Mouse (Mus musculus) spleen, adult 2 months (tissue): ENCODE data around the gene Zbtb39.
A peak's percentile ranks its signal among the peaks of the same experiment; 100 is the strongest.

ENCODE experiments used
- CTCF ChIP-seq: fragments of 200-500 bp; IDR thresholded peaks from 2 replicates; pipeline ENCODE4 v1.5.1; 2011; ENCODE audit warnings: mild to moderate bottlenecking, inconsistent platforms; ENCODE audit not compliant: insufficient read depth, insufficient read length, insufficient replicate concordance; ENCODE audit errors: extremely low read depth
- POLR2A ChIP-seq: fragments of 200-500 bp; IDR thresholded peaks from 2 replicates; pipeline ENCODE4 v1.6.1; 2011; ENCODE audit warnings: low read depth, low read length, inconsistent platforms

DNA sequence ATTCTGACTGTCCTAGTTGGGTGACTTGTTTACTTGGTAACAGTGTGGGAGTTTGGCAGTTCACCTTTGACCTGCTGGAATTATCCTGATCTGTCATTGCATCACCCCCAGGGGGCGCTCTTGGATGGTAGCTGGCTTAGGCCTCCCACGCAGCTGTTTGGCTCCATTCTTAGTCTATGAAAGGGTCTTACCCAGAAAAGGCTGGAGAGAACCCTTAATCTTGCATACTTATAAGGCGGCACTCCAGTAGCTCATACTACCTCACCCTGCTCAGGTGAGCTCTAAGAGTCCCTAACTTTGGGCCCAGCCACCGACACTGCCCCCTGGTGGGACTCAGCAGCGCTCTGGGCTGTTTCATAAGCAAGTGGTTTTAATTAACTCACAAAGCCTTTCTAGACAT, 5.3 kb downstream of the Zbtb39 start:
- TF ChIP-seq POLR2A = no peak
- TF ChIP-seq CTCF = 0 out of 2 replicates have a peak, but pooled peaks have one; percentile 20
